Mouse (Mus musculus) midbrain, embryonic 12.5 days (tissue): ENCODE data around the gene Gm20388. TPM values are rescaled to one million over a fixed set of nuclear protein-coding genes. Genes with fewer than 3 reads are reported as not detected.
A peak's percentile ranks its signal among the peaks of the same experiment; 100 is the strongest.

Experiments
- ATAC-seq: fragments of 200-750 bp; cut with Nextera tagmentation; 2 replicates; pipeline ENCODE4 v1.8.0; 2017; ENCODE audit warnings: low read depth, moderate TSS enrichment, moderate library complexity; ENCODE audit not compliant: low FRiP score
- H3K27ac ChIP-seq: fragments of 300-500 bp; sonication (generic); replicated peaks from 2 replicates; pipeline ENCODE4 v1.5.1; 2016; ENCODE audit warnings: mild to moderate bottlenecking
- H3K27me3 ChIP-seq: fragments of 300-500 bp; sonication (generic); 2 replicates; pipeline ENCODE4 v1.6.1; 2016; ENCODE audit warnings: mild to moderate bottlenecking
- H3K36me3 ChIP-seq: fragments of 300-500 bp; sonication (generic); 2 replicates; pipeline ENCODE4 v1.6.1; 2016
- H3K4me1 ChIP-seq: fragments of 300-500 bp; sonication (generic); 2 replicates; pipeline ENCODE4 v1.6.1; 2016
- H3K4me2 ChIP-seq: fragments of 300-500 bp; sonication (generic); replicated peaks from 2 replicates; pipeline ENCODE4 v1.6.1; 2016; ENCODE audit warnings: mild to moderate bottlenecking, moderate library complexity
- H3K4me3 ChIP-seq: fragments of 300-500 bp; sonication (generic); 2 replicates; pipeline ENCODE4 v1.5.1; 2016; ENCODE audit warnings: mild to moderate bottlenecking
- H3K9ac ChIP-seq: fragments of 300-500 bp; sonication (generic); replicated peaks from 2 replicates; pipeline ENCODE4 v1.6.1; 2016; ENCODE audit warnings: mild to moderate bottlenecking, moderate library complexity
- H3K9me3 ChIP-seq: fragments of 300-500 bp; sonication (generic); 2 replicates; pipeline ENCODE4 v1.6.1; 2016; ENCODE audit warnings: mild to moderate bottlenecking
- WGBS: fragments of 180-500 bp; shearing (Covaris S2); methylation state at CpG from one replicate; pipeline ENCODE4 v1.1.7; 2016; 5-methylcytosine and 5-hydroxymethylcytosine counted together
- polyA plus RNA-seq: library from polyadenylated mRNA; unstranded; fragments of >200 nt; fragmentation: Nextera tagmentation; extraction: Ambion mirVana; gene quantifications from 2 replicates; pipeline ENCODE4 v1.2.1, GENCODE M21; 2016

Gm20388 gene
- polyA plus RNA-seq, 1 experiment from 2014 or later, result not detected

GRCm38 (mm10) chr8:123108010-123108409 is 3197.4 kb downstream of the Gm20388 start:
- no peak overlapping the region for H3K27ac ChIP-seq
- no peak overlapping the region for H3K9ac ChIP-seq
- no peak overlapping the region for H3K4me3 ChIP-seq
- H3K4me1 ChIP-seq, result peaks cover 9% of the 10 kb centered on the region
- ATAC-seq, result no peak
- H3K27me3 ChIP-seq, result no peaks in the 10 kb centered on the region
- no peak overlapping the region for H3K4me2 ChIP-seq
- H3K9me3 ChIP-seq, result no peaks in the 10 kb centered on the region
- peaks cover 26% of the 10 kb centered on the region for H3K36me3 ChIP-seq
- WGBS, result 77% methylated on average over 1 of the region's 1 CpGs

DNA sequence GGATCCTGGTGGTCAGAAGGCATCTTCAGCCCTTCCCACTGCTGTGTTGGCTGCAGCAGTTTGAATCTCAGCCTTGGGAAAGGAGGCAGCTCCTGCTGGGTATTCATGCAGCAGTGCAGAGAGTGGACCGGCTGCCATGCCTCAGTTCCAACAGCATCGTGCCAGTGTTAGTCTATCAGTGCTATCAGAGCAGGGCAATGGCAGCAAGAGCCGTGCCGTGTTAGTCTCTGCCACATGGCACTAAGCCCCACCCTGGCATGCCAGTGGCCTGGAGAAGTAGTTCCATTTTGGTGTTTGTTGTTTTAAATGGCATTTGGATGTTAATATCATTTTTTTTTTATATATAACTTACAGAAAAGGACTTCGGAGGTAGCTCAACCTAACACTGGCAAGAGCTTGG is 3198.3 kb downstream of the Gm20388 start:
- Histone ChIP-seq H3K4me3 (no peak overlapping the region), H3K27me3 (peaks cover under 1% of the 10 kb centered on the region; the same call in 1 of the 2 replicates), H3K4me1 (no peaks in the 10 kb centered on the region; the same call in 1 of the 2 replicates), H3K27ac (no peak overlapping the region), H3K36me3 (peaks cover 19% of the 10 kb centered on the region), H3K9ac (no peak overlapping the region), H3K9me3 (no peaks in the 10 kb centered on the region), H3K4me2 (no peak overlapping the region)
- WGBS, result 80% methylated on average over 5 of the region's 5 CpGs
- ATAC-seq, result no peak

DNA sequence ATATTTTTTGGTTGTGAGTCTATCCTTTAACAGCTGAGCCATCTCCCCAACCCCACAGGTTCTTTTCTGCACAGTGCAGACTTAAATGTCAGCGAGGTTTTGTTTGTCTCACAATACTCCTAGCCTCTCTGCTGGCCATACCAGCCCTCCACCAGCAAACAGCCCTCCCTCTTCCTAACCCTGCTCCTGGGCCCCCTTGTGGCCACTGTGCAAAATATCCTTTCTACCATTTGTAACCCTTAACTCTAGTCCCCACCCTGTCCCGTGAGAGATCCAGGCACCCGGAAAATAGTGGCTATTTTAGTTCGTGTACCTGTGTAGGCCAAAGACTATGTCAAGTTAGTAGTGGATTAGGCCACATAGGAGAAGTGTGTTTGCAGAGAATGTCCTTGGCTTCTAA is 3200.0 kb downstream of the Gm20388 start:
- Histone ChIP-seq H3K4me3 (no peak overlapping the region), H3K4me2 (no peak overlapping the region), H3K4me1 (no peaks in the 10 kb centered on the region; the same call in 1 of the 2 replicates), H3K27ac (no peak overlapping the region), H3K9ac (no peak overlapping the region), H3K9me3 (no peaks in the 10 kb centered on the region), H3K36me3 (peaks cover 2% of the 10 kb centered on the region; the same call in 1 of the 2 replicates), H3K27me3 (peaks cover 7% of the 10 kb centered on the region)
- 21% methylated on average over 4 of the region's 4 CpGs for WGBS
- no peak for ATAC-seq

GRCm38 (mm10) chr8:123112892-123113291 is 3202.3 kb downstream of the Gm20388 start:
- peaks cover 11% of the 10 kb centered on the region for H3K4me1 ChIP-seq
- 83% methylated on average over 9 of the region's 9 CpGs for WGBS
- H3K4me2 ChIP-seq, result no peak overlapping the region
- H3K36me3 ChIP-seq, result no peaks in the 10 kb centered on the region
- no peak overlapping the region for H3K27ac ChIP-seq
- no peak for ATAC-seq
- no peak overlapping the region for H3K9ac ChIP-seq
- no peaks in the 10 kb centered on the region for H3K9me3 ChIP-seq
- no peak overlapping the region for H3K4me3 ChIP-seq
- H3K27me3 ChIP-seq, result peaks cover 29% of the 10 kb centered on the region

GRCm38 (mm10) chr8:123113908-123114469 is 3203.3 kb downstream of the Gm20388 start:
- Histone ChIP-seq H3K27ac (no peak overlapping the region), H3K4me1 (peaks cover 14% of the 10 kb centered on the region), H3K4me3 (no peak overlapping the region), H3K9ac (no peak overlapping the region), H3K27me3 (peaks cover 40% of the 10 kb centered on the region), H3K9me3 (no peaks in the 10 kb centered on the region), H3K4me2 (no peak overlapping the region), H3K36me3 (no peaks in the 10 kb centered on the region)
- ATAC-seq, result no peak
- WGBS, result 73% methylated on average over 2 of the region's 2 CpGs

DNA sequence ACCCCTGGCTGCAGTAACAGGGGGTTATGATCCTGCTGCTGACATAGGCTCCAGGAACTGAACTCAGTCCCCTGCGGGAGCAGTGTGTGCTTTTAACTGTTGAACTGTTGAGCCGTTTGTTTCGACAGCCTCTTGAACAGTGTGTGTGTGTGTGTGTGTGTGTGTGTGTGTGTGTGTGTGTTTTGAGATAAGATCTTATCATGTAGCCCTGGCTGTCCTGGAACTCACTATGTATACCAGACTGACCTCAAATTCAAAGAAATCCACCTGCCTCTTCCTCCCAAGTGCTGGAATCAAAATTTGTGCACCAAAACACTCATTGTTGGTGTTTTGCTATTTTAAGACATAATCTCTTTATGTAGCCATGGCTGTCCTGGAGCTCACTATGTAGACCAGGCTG is 3204.0 kb downstream of the Gm20388 start:
- H3K27me3 ChIP-seq, result peaks cover 47% of the 10 kb centered on the region
- H3K9ac ChIP-seq, result no peak overlapping the region
- H3K36me3 ChIP-seq, result no peaks in the 10 kb centered on the region
- peaks cover 14% of the 10 kb centered on the region for H3K4me1 ChIP-seq
- H3K4me3 ChIP-seq, result no peak overlapping the region
- 75% methylated on average over 3 of the region's 3 CpGs for WGBS
- no peak for ATAC-seq
- no peak overlapping the region for H3K4me2 ChIP-seq
- H3K27ac ChIP-seq, result no peak overlapping the region
- H3K9me3 ChIP-seq, result no peaks in the 10 kb centered on the region

DNA sequence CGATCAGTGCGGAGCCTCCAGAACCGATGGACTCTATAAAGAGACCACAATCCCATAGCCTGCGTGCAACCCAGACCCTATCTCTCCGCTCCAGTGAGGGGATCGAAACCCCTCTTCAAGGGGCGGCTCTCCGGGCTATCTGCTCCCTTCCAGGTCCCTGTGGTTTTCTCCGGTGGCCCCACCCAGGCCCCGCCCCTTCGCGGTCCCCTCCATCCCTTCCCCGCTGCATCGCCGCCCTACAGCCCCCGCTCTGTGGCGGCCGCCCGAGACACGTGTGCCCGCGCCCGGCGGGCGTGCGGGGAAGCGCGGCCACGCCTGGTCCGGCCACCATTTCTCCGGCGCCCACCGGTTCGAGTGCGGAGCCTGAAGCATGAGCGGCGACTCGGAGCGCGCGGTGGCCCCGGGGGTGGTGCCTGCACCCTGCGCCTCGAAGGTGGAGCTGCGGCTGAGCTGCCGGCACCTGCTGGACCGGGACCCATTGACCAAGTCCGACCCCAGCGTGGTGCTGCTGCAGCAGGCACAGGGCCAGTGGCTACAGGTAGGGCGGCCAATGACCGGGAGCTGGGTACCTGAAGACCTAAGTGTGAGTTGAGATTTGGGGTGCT is 3206.6 kb downstream of the Gm20388 start, which contains the start of gene Cpne7:
TSS of gene Cpne7 (plus strand) at position 248 of the 605 bp plus-strand sequence.
- WGBS, result under 1% methylated on average over 45 of the region's 51 CpGs
- Histone ChIP-seq H3K27ac (no peak within 1 kb of the TSS), H3K9me3 (no peaks in the 10 kb centered on the region), H3K36me3 (no peaks in the 10 kb centered on the region), H3K4me2 (peak within 1 kb of the TSS; percentile 74), H3K4me3 (peak within 1 kb of the TSS; percentile 45), H3K9ac (peak within 1 kb of the TSS; percentile 43), H3K27me3 (peaks cover 50% of the 10 kb centered on the region), H3K4me1 (peaks cover 14% of the 10 kb centered on the region)
- ATAC-seq, result no peak; the same call in 1 of the 2 replicates

DNA sequence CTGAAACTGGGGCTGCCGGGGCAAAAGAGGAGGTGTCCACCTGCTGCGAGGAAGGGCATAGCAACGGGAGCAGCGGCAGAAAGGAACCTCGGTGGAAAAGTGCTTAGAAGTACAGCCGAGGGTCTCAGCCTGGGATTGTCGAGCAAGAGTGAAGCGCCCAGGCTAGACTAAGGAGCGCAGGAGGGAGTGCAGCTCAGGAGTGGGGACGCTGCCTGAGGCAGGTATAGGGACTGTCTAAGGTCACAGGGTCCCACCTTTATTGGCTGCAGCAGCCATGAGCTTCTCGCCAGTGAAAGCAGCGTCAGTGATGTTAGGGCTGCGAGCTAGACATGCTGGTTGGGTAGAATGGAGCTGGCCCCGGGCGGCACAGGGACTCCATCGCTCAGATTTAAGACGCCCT is 3207.1 kb downstream of the Gm20388 start:
- ATAC-seq, result no peak
- Histone ChIP-seq H3K9ac (peak overlapping the region; percentile 43), H3K36me3 (no peaks in the 10 kb centered on the region), H3K27ac (no peak overlapping the region), H3K4me2 (peak overlapping the region; percentile 74), H3K9me3 (no peaks in the 10 kb centered on the region), H3K4me3 (peak overlapping the region; percentile 45), H3K4me1 (peaks cover 14% of the 10 kb centered on the region), H3K27me3 (peaks cover 50% of the 10 kb centered on the region)
- WGBS, result 2% methylated on average over 17 of the region's 17 CpGs

GRCm38 (mm10) chr8:123122059-123122458 is 3211.4 kb downstream of the Gm20388 start:
- H3K36me3 ChIP-seq, result no peaks in the 10 kb centered on the region
- ATAC-seq, result no peak
- peaks cover 20% of the 10 kb centered on the region for H3K4me1 ChIP-seq
- H3K4me2 ChIP-seq, result no peak overlapping the region
- H3K9ac ChIP-seq, result no peak overlapping the region
- no peak overlapping the region for H3K27ac ChIP-seq
- H3K9me3 ChIP-seq, result no peaks in the 10 kb centered on the region
- peaks cover 53% of the 10 kb centered on the region for H3K27me3 ChIP-seq
- H3K4me3 ChIP-seq, result no peak overlapping the region
- 72% methylated on average over 9 of the region's 9 CpGs for WGBS

DNA sequence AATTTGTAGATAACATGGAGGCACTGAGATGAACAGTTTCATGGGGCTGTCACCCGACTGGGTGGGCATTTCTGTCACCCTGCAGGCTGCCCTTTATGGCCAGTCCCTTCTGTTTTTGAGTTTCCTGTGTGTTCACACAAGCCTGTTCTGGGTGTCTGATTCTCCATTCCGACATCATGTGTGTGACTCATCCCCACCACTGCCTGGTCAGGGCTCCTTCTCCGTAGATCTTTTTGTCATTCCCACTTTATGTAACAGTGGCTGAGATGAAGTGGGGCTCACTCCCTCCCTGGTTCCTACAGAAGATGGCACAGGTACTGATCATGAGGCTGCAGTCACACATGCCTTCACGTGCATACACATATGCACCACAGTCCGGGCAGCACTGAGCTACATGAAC is 3212.0 kb downstream of the Gm20388 start:
- WGBS, result 81% methylated on average over 5 of the region's 5 CpGs
- H3K4me1 ChIP-seq, result peaks cover 14% of the 10 kb centered on the region
- peaks cover 53% of the 10 kb centered on the region for H3K27me3 ChIP-seq
- no peak overlapping the region for H3K4me3 ChIP-seq
- no peak overlapping the region for H3K9ac ChIP-seq
- H3K27ac ChIP-seq, result no peak overlapping the region
- no peak overlapping the region for H3K4me2 ChIP-seq
- no peaks in the 10 kb centered on the region for H3K36me3 ChIP-seq
- no peaks in the 10 kb centered on the region for H3K9me3 ChIP-seq
- ATAC-seq, result no peak

GRCm38 (mm10) chr8:123126193-123126816 is 3215.7 kb downstream of the Gm20388 start:
- Histone ChIP-seq H3K4me1 (peaks cover 8% of the 10 kb centered on the region; the same call in 1 of the 2 replicates), H3K27me3 (peaks cover 41% of the 10 kb centered on the region), H3K9me3 (no peaks in the 10 kb centered on the region), H3K4me3 (no peak overlapping the region), H3K9ac (no peak overlapping the region), H3K36me3 (no peaks in the 10 kb centered on the region), H3K27ac (no peak overlapping the region), H3K4me2 (0 out of 2 replicates have a peak overlapping the region, but pooled peaks have one; percentile 11)
- no peak for ATAC-seq
- 7% methylated on average over 19 of the region's 19 CpGs for WGBS

GRCm38 (mm10) chr8:123131041-123131440 is 3220.4 kb downstream of the Gm20388 start:
- peaks cover 3% of the 10 kb centered on the region; the same call in 1 of the 2 replicates for H3K9me3 ChIP-seq
- no peak for ATAC-seq
- 78% methylated on average over 9 of the region's 9 CpGs for WGBS
- no peak overlapping the region for H3K27ac ChIP-seq
- H3K4me1 ChIP-seq, result peaks cover 21% of the 10 kb centered on the region
- no peak overlapping the region for H3K4me3 ChIP-seq
- no peak overlapping the region for H3K9ac ChIP-seq
- H3K36me3 ChIP-seq, result no peaks in the 10 kb centered on the region
- peaks cover 27% of the 10 kb centered on the region for H3K27me3 ChIP-seq
- no peak overlapping the region for H3K4me2 ChIP-seq
